Mouse (Mus musculus): Measurements from ENCODE around the gene Men1.

DNA sequence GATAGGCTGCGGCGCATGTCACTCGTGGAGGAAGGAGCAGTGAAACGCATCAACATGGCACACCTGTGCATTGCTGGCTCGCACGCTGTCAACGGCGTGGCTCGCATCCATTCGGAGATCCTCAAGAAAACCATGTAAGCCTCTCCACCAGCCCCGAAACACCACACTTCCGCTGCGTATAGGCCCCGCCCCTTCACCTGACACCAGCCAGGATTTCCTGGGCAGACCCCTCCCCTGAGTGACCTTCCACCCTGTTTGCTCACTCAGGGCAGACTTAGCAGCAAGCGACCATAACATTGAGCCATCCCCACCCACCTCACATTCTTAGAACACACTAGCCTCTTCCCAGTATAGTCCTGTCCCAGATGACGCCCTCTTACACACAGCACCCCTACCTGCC lies 55.0 kb downstream of the Men1 start:
- no peak for TF ChIP-seq CTCF (IDR thresholded peaks at IDR 0.05; ENCODE audit: extremely low read depth, insufficient read length, insufficient replicate concordance, low read depth, low read length)
- no peak for TF ChIP-seq POLR2A (IDR thresholded peaks at IDR 0.05; ENCODE audit: low read depth, low read length)
